Mouse (Mus musculus) 416B (cell line): ENCODE measurements around the gene Olfr1112.
"Not testable (repeated sequence)": the region's sequence is repeated elsewhere in the genome, so short reads cannot be mapped to it uniquely, and the experiment has no call there.

ENCODE experiments used
- DNase-seq: peaks from one replicate; pipeline ENCODE4 v3.0.0; 2011; ENCODE audit warnings: low read depth

The Olfr1112 gene

DNA sequence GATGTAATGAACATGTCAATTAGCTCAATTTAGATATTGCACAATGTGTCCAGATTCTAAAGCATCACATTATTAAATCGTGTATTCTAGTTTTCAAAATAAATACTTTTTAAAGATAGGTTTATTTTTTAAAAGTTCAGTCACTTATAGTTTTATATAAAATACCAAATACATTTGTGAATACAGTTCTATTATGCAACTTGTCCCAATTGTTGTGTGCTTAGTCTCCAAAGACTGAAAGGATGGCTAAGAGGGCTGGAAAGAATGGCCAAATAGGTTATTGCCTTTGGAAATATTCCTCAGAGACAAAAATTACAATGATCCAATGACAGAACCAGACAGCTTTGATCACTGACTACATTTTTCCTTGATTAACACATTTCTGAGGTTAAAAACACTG is at the start of gene Olfr1112:
Olfr1112 (plus strand) TSS at position 301 of the 400 bp plus-strand sequence.
- DNase-seq, result no peak

GRCm38 (mm10) chr2:87140200-87140599 is 47.4 kb upstream of the Olfr1112 start, which contains the start of gene Olfr1110:
TSS of gene Olfr1110 (minus strand) at chr2:87140300.
- DNase-seq, result no peak

- DNase-seq, result no peak
Measured at GRCm38 (mm10) chr2:87152524-87152923, 35.1 kb upstream of the Olfr1112 start, which contains the start of gene Olfr1111. TSS of gene Olfr1111 (minus strand) at chr2:87152624.

GRCm38 (mm10) chr2:87167731-87168130 is 19.9 kb upstream of the Olfr1112 start:
- DNase-seq, result not testable (repeated sequence)

- DNase-seq, result no peak
Measured at GRCm38 (mm10) chr2:87208670-87209069, 21.1 kb downstream of the Olfr1112 start, which contains the start of gene Olfr1113. TSS of gene Olfr1113 (plus strand) at chr2:87208970.
